Mouse (Mus musculus): ENCODE measurements around the gene Chmp3.

GRCm38 (mm10) chr6:71624723-71625122 is 81.1 kb downstream of the Chmp3 start:
- TF ChIP-seq CTCF (IDR thresholded peaks at IDR 0.05; ENCODE audit: low read depth) (no peak), EP300 (optimal IDR thresholded peaks at IDR 0.05) (no peak)
